Mouse (Mus musculus) ES-E14 (cell line): Measurements from ENCODE around the gene Copb2.

Source experiments
- HCFC1 ChIP-seq: IDR thresholded peaks from 2 replicates; pipeline ENCODE4 v1.6.1; 2012; ENCODE audit warnings: low read length, inconsistent platforms, borderline replicate concordance; ENCODE audit not compliant: insufficient read depth
- MAFK ChIP-seq: IDR thresholded peaks from 2 replicates; pipeline ENCODE4 v1.6.1; 2014; ENCODE audit warnings: mild to moderate bottlenecking, low read depth, low read length, inconsistent platforms; ENCODE audit not compliant: insufficient read depth
- ZC3H11A ChIP-seq: IDR thresholded peaks from 2 replicates; pipeline ENCODE4 v1.6.1; 2012; ENCODE audit warnings: low read depth, mild to moderate bottlenecking, inconsistent platforms, low read length, borderline replicate concordance

- TF ChIP-seq HCFC1 = no peak
- no peak for TF ChIP-seq MAFK
- TF ChIP-seq ZC3H11A = no peak
Measured at GRCm38 (mm10) chr9:98601837-98602359, 38.4 kb downstream of the Copb2 start.
